18 mouse cellular contexts compared by ENCODE assay signal in the genomic region with DNA sequence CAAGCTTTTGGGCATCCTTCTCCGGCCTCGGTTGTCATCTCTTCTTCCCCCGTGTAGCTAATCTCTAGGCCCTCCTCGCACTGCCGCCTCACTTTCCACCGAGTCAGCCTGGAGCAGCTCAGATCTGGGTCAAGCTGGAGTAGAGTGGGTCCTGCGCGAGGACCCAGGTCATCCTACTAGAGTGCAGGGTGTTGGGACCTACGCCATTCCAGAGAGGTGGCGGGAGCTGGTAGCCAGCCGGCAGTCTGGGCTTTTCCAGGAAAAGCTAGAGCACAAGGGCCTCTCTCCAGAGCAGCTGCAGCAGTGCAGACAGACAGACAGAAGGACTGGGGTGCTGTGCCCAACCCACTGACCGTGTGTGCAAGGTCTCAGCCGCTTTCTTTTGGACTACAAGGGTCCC. TPM values are rescaled to one million over a fixed set of nuclear protein-coding genes. Genes with fewer than 3 reads are reported as not detected.
"Had no signal": no experiment of that assay in that cellular context is flagged by ENCODE, and none has a peak within 500 bp of the region (broad histone marks: within the 10 kb centered on the region; RNA-seq: fewer than 3 reads in every experiment).

No protein-coding gene starts in this region.

- H3K27me3 ChIP-seq: limb, embryonic 13.5 days; liver, embryonic 12.5 days; liver, embryonic 15.5 days; megakaryocyte, embryonic 14.5 days; midbrain, embryonic 13.5 days had no signal

- ATAC-seq: liver, embryonic 12.5 days; midbrain, embryonic 13.5 days; midbrain, embryonic 16.5 days had no signal

- H3K9ac ChIP-seq: limb, embryonic 13.5 days; liver, embryonic 12.5 days; liver, embryonic 15.5 days; midbrain, embryonic 13.5 days had no signal

- DNase-seq: kidney, adult 11 months; kidney, adult 9 months; layer of hippocampus, adult 9-11 months; liver; thymus, adult 2 months; thymus, postnatal 14 days; thymus, postnatal 4 days had no signal

- H3K4me2 ChIP-seq: limb, embryonic 13.5 days; liver, embryonic 12.5 days; liver, embryonic 15.5 days; midbrain, embryonic 13.5 days had no signal

- H3K4me3 ChIP-seq: layer of hippocampus, adult 2 months; limb, embryonic 10.5 days; limb, embryonic 13.5 days; liver, embryonic 12.5 days; liver, embryonic 15.5 days; megakaryocyte, embryonic 14.5 days; midbrain, embryonic 10.5 days; midbrain, embryonic 13.5 days had no signal

- H3K27ac ChIP-seq: kidney, postnatal 0 days; limb, embryonic 10.5 days; limb, embryonic 13.5 days; liver, embryonic 12.5 days; liver, embryonic 15.5 days; midbrain, embryonic 10.5 days; midbrain, embryonic 13.5 days had no signal

- H3K9me3 ChIP-seq: limb, embryonic 10.5 days; limb, embryonic 13.5 days; liver, embryonic 12.5 days; liver, embryonic 15.5 days; megakaryocyte, embryonic 14.5 days; midbrain, embryonic 10.5 days; midbrain, embryonic 13.5 days had no signal

RNA-seq across cellular contexts. Expression of gene Lrrc73, which starts 11.1 kb away (rescaled TPM):
- total RNA-seq: monocyte, adult 5-6 weeks had no signal
- polyA plus RNA-seq: liver, embryonic 15.5 days had no signal
